Mouse (Mus musculus) limb, embryonic 13.5 days (tissue): ENCODE results near the gene Hrct1. TPM values are rescaled to one million over a fixed set of nuclear protein-coding genes. Genes with fewer than 3 reads are reported as not detected.

ENCODE experiments used
- ATAC-seq: fragments of 200-750 bp; cut with Nextera tagmentation; 2 replicates; pipeline ENCODE4 v1.8.0; 2017; ENCODE audit warnings: low read depth, moderate number of reproducible peaks, moderate TSS enrichment; ENCODE audit not compliant: low FRiP score
- H3K27ac ChIP-seq: fragments of 300-500 bp; sonication (generic); 2 replicates; pipeline ENCODE4 v1.5.1; 2015; ENCODE audit warnings: inconsistent platforms, mild to moderate bottlenecking, moderate library complexity
- H3K27me3 ChIP-seq: fragments of 300-500 bp; sonication (generic); 2 replicates; pipeline ENCODE4 v1.6.1; 2015; ENCODE audit warnings: mild to moderate bottlenecking, inconsistent platforms
- H3K36me3 ChIP-seq: fragments of 300-500 bp; sonication (generic); 2 replicates; pipeline ENCODE4 v1.6.1; 2015; ENCODE audit warnings: inconsistent platforms, mild to moderate bottlenecking, moderate library complexity
- H3K4me1 ChIP-seq: fragments of 300-500 bp; sonication (generic); 2 replicates; pipeline ENCODE4 v1.6.1; 2015; ENCODE audit warnings: inconsistent platforms
- H3K4me2 ChIP-seq: fragments of 300-500 bp; sonication (generic); replicated peaks from 2 replicates; pipeline ENCODE4 v1.6.1; 2015; ENCODE audit warnings: inconsistent platforms, mild to moderate bottlenecking, moderate library complexity
- H3K4me3 ChIP-seq: fragments of 300-500 bp; sonication (generic); 2 replicates; pipeline ENCODE4 v1.5.1; 2015; ENCODE audit warnings: moderate library complexity, mild to moderate bottlenecking, inconsistent platforms
- H3K9ac ChIP-seq: fragments of 300-500 bp; sonication (generic); 2 replicates; pipeline ENCODE4 v1.6.1; 2015; ENCODE audit warnings: mild to moderate bottlenecking, inconsistent platforms
- H3K9me3 ChIP-seq: fragments of 300-500 bp; sonication (generic); 2 replicates; pipeline ENCODE4 v1.6.1; 2016; ENCODE audit warnings: inconsistent platforms
- WGBS: fragments of 180-500 bp; shearing (Covaris S2); methylation state at CpG from one replicate; pipeline ENCODE4 v1.1.7; 2015; 5-methylcytosine and 5-hydroxymethylcytosine counted together
- polyA plus RNA-seq: library from polyadenylated mRNA; unstranded; fragments of >200 nt; fragmentation: Nextera tagmentation; extraction: Ambion mirVana; gene quantifications from 2 replicates; pipeline ENCODE4 v1.2.1, GENCODE M21; 2015

Gene Hrct1
- polyA plus RNA-seq, 1 experiment from 2014 or later: 1.7 TPM

DNA sequence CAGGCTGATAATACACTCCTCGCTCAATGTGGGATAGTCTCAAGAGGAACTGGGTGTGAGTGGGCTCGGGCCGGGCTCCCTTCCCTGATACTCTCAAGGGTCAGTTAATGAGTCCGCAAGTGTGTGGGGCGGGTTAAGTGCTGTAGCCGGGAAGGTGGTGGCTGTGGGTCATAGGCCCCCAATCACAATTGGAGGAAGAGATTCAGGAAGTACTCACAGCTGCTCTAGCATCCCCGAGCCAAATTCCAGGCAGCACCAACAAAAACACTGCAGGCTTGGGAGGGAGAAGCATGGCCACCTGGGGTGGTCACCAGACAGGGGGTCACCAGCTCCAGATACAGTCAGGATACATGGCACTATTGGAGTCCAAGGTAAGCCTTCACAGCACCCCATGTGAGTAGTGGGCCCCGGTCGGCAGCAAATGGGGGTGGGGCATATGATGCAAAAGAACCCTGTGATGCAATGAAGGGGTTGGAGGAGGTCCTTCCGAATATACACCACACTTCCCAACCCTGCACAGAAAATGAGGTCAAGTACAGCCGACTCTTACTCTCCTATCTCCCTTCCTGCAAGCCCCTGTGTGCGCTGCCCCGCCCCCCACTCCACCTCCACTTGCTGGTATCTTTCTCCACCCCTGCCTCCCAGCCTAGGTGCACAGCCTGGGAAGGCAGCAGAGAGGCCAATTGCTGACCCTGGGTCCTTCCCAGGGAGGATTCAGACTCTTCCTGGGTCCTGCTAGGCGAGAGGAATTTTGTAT is 3.0 kb downstream of the Hrct1 start, which contains the start of gene Spaar:
Gene Spaar (plus strand): TSS at position 241 of the 757 bp plus-strand sequence.
- 65% methylated on average over 14 of the region's 14 CpGs for WGBS
- Histone ChIP-seq H3K27me3 (no peaks in the 10 kb centered on the region), H3K27ac (peak within 1 kb of the TSS; percentile 52; the same call in 1 of the 2 replicates), H3K4me2 (no peak within 1 kb of the TSS), H3K4me3 (no peak within 1 kb of the TSS), H3K36me3 (no peaks in the 10 kb centered on the region), H3K9me3 (no peaks in the 10 kb centered on the region), H3K4me1 (peaks cover 63% of the 10 kb centered on the region), H3K9ac (no peak within 1 kb of the TSS)
- no peak for ATAC-seq

DNA sequence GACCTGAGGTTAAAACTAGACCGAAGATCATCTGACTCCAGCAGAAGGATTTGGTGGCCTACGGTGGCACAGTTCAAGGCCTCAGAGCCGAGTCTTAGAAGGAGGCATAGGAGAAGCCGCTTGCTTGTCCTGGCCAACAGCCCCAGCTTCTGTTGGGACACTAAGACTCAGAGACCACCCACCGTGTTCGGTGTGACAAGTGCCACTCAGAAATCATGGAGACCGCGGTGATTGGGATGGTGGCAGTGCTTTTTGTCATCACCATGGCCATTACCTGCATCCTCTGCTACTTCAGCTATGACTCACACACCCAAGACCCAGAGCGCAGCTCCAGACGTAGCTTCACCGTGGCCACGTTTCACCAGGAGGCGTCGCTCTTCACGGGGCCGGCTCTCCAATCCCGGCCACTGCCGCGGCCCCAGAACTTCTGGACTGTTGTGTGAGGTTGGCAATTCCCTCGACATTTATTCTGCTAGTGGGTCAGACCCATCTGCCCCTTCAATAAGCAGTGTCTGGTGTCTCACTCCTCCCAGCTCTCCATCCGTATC is 3.8 kb downstream of the Hrct1 start:
- ATAC-seq: no peak
- Histone ChIP-seq H3K27me3 (no peaks in the 10 kb centered on the region), H3K9me3 (no peaks in the 10 kb centered on the region), H3K9ac (no peak overlapping the region), H3K27ac (peak overlapping the region; percentile 52; the same call in 1 of the 2 replicates), H3K4me1 (peaks cover 70% of the 10 kb centered on the region), H3K4me2 (no peak overlapping the region), H3K36me3 (no peaks in the 10 kb centered on the region), H3K4me3 (no peak overlapping the region)
- 70% methylated on average over 21 of the region's 21 CpGs for WGBS

DNA sequence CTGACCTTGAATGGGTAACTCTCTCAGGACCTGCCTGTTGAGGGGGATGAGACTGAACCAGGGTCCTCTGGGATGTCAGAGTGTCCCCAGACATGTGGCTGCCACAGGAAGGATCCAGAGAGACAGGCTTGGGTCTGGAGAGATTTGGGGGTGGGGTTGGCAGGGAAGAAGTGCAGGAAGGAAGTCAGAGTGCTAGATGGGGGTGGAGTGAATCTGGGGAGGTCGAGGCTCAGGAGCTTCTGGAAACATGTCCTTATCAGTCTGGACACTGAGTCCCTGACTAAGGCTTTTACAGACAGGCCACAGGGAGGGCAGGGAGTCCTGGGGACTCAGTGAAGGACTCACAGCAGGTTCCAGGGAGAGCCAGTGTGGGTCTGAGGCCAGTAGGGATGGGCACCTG is 5.2 kb downstream of the Hrct1 start:
- WGBS: 25% methylated on average over 1 of the region's 1 CpGs

DNA sequence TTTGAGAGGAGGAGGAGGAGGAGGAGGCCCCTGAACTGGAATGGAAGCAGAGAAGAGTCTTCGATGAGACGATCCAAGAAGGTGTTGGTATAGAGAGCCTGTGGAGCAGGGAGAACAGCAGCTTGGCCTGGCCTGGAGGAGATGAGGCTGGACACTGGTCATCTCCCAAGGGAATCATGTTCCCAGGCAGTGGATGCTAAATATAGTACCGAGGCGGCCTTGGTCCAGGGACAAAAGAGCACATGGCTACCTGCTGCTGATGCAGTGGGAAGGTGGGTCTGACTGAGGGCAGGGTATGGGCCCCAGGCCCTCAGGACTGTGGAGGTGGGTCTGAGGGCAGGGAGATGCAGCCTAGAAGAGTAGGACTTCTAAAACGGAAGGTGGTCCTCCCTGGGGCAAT is 6.2 kb downstream of the Hrct1 start:
- no peak overlapping the region; the same call in 1 of the 2 replicates for H3K9ac ChIP-seq
- no peak for ATAC-seq
- no peaks in the 10 kb centered on the region for H3K27me3 ChIP-seq
- peaks cover 68% of the 10 kb centered on the region for H3K4me1 ChIP-seq
- H3K27ac ChIP-seq: no peak overlapping the region
- H3K9me3 ChIP-seq: no peaks in the 10 kb centered on the region
- H3K4me3 ChIP-seq: no peak overlapping the region
- 79% methylated on average over 5 of the region's 5 CpGs for WGBS
- no peaks in the 10 kb centered on the region for H3K36me3 ChIP-seq
- no peak overlapping the region for H3K4me2 ChIP-seq

More for the DNA sequence above, 5.2 kb downstream of the Hrct1 start:
- ATAC-seq: no peak
- Histone ChIP-seq H3K4me2 (no peak overlapping the region), H3K27ac (no peak overlapping the region; the same call in 1 of the 2 replicates), H3K4me1 (peaks cover 68% of the 10 kb centered on the region), H3K4me3 (no peak overlapping the region), H3K27me3 (no peaks in the 10 kb centered on the region), H3K36me3 (no peaks in the 10 kb centered on the region), H3K9ac (no peak overlapping the region), H3K9me3 (no peaks in the 10 kb centered on the region)

DNA sequence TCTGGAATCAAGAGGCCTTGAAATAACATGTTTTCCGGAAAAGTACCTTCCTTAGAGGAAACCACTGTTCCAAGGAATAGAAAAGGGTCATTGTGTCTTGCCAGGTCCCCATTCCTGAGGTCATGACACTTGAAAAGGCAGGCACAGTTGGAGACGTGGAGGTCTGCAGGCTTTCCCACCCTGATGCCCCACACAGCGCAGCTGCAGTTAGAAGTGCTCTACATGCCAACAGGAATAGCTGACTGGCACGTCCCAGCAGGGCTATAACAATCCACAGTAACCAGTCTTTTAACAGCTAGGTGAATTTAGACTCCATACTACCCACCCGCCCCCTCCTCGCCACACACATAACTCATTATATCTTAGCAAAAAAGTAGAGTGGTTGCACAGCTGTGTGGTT is 10.2 kb downstream of the Hrct1 start:
- no peaks in the 10 kb centered on the region for H3K27me3 ChIP-seq
- WGBS: 47% methylated on average over 6 of the region's 6 CpGs

DNA sequence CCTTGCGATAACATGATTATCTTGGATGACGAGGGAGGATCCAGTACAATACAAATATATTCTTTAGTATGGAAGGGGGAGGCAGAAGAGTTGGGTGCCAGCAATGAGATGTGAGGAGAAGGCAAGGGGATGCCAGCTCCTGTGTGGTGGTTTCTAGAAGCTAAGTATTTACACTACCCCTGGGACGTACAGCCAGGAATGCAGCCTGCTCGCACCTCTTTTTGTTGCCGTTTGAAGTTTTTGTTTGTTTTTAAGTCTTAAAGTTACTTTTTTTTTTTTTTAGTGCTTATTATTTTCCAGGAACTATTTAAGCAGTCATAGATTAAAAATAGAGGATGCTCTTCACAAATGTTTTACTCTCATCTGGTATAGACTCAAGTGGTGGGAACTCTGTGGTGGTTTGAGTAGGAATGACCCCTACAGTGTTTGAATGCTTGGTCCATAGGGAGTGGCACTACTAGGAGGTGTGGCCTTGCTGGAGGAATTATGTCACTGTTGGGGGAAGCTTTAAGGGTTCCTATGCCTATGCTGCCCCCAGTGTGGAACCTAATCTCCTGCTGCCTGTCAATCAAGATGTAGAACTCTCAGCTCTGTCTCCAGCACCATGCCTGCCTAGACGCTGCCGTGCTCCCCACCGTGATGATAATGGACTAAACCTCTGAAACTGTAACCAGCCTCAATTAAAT is 12.1 kb downstream of the Hrct1 start:
- ATAC-seq: no peak
- no peak overlapping the region for H3K4me3 ChIP-seq
- H3K36me3 ChIP-seq: no peaks in the 10 kb centered on the region
- H3K27ac ChIP-seq: no peak overlapping the region
- H3K4me1 ChIP-seq: peaks cover 33% of the 10 kb centered on the region
- H3K27me3 ChIP-seq: no peaks in the 10 kb centered on the region
- 64% methylated on average over 8 of the region's 8 CpGs for WGBS
- H3K9me3 ChIP-seq: no peaks in the 10 kb centered on the region
- no peak overlapping the region for H3K9ac ChIP-seq
- H3K4me2 ChIP-seq: no peak overlapping the region

More for the DNA sequence above, 10.2 kb downstream of the Hrct1 start:
- Histone ChIP-seq H3K9ac (no peak overlapping the region), H3K4me3 (no peak overlapping the region), H3K9me3 (no peaks in the 10 kb centered on the region), H3K27ac (peak overlapping the region; percentile 77), H3K4me2 (no peak overlapping the region), H3K36me3 (no peaks in the 10 kb centered on the region), H3K4me1 (peaks cover 33% of the 10 kb centered on the region)
- peak; percentile 72; the same call in 1 of the 2 replicates for ATAC-seq

DNA sequence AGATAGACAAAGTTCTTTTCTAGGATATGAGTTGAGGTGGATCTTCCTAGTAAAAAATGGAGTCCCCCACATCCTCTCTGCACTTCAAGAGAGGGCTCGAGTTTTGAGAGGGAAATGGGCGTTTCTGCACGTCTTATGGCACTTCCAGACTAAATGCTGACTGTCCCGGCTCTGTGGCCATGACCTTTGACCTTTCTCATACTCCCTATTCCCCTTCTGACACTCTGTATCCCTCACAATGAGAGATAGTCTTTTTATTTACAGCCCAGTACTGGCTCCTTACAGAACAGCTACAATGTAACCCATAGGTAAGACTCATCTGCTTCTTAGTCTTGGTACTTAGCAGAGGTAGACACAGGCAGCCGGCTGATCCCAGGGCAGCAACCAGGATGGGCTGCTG is 14.5 kb downstream of the Hrct1 start:
- H3K4me1 ChIP-seq: peaks cover 19% of the 10 kb centered on the region
- no peaks in the 10 kb centered on the region for H3K36me3 ChIP-seq
- no peaks in the 10 kb centered on the region for H3K27me3 ChIP-seq
- H3K4me2 ChIP-seq: no peak overlapping the region
- H3K27ac ChIP-seq: no peak overlapping the region
- no peak overlapping the region for H3K4me3 ChIP-seq
- H3K9ac ChIP-seq: no peak overlapping the region
- ATAC-seq: no peak
- 64% methylated on average over 5 of the region's 5 CpGs for WGBS
- no peaks in the 10 kb centered on the region for H3K9me3 ChIP-seq

DNA sequence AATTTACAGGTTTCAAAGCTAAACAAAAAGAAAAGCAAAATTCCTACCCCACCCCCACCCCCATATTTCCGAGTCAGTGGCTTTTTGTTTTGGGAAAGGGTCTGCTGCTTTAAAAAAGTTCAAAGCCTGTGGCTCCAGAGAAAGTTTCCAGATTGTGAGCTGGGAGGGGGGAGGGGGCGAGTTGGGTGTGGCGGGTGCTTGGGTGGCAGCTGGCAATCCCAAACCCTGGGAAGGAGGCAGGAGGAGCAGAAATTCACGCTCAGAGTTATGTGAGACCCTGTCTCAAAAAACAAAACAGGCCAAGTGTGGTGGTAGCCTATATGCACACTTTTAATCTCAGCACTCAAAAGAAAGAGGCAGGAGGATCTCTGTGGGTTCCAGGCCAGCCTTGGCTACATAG is 15.6 kb downstream of the Hrct1 start:
- Histone ChIP-seq H3K9ac (no peak overlapping the region), H3K27me3 (no peaks in the 10 kb centered on the region), H3K4me3 (no peak overlapping the region), H3K27ac (no peak overlapping the region), H3K36me3 (no peaks in the 10 kb centered on the region), H3K9me3 (no peaks in the 10 kb centered on the region), H3K4me2 (no peak overlapping the region), H3K4me1 (peaks cover 15% of the 10 kb centered on the region)
- 13% methylated on average over 4 of the region's 4 CpGs for WGBS
- no peak for ATAC-seq

DNA sequence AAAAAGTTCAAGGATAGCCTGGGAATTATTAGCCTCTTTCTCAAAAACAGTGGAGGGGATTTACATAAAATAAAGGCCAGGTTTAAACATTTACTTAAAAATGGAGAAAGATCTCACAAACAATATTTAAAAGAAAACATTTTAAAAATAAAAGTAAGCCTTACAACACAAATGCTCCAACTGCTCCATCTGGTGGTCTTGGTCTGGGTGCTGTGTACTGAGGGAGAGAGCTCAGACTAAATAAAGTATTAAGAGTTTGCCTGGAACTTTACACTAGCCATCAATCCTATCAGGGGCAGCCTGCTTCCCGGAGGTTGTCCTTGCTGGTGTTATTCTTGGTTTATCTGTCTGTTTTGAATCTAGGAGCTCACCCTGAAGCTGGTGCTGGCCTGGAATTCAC is 16.1 kb downstream of the Hrct1 start:
- H3K4me3 ChIP-seq: no peak overlapping the region
- WGBS: 37% methylated on average over 1 of the region's 1 CpGs
- no peak overlapping the region for H3K4me2 ChIP-seq
- no peak for ATAC-seq
- no peaks in the 10 kb centered on the region for H3K27me3 ChIP-seq
- no peak overlapping the region for H3K9ac ChIP-seq
- peaks cover 11% of the 10 kb centered on the region for H3K4me1 ChIP-seq
- no peaks in the 10 kb centered on the region for H3K36me3 ChIP-seq
- no peak overlapping the region for H3K27ac ChIP-seq
- no peaks in the 10 kb centered on the region for H3K9me3 ChIP-seq

DNA sequence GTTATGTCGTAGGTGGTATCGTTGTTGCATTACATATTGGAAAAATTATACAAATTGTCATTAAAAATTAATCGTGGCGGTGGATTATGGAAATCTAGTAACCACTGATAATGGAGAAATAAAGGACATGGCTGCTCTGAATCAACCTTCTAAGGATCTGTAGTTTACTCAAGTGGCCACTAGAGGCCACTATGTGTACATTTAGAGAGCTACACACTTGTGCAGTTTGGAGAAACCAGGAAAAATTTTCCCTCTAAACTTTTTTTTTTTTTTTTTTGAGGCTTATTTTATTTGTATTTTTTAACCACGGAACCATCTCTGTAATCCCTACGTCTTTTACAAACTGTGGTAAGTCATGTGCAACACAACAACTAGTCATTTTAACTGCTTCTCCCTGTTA is 18.2 kb downstream of the Hrct1 start:
- Histone ChIP-seq H3K4me2 (no peak overlapping the region), H3K9ac (no peak overlapping the region), H3K4me3 (no peak overlapping the region), H3K27ac (no peak overlapping the region), H3K9me3 (no peaks in the 10 kb centered on the region), H3K27me3 (no peaks in the 10 kb centered on the region), H3K36me3 (no peaks in the 10 kb centered on the region), H3K4me1 (peaks cover 9% of the 10 kb centered on the region)
- 19% methylated on average over 6 of the region's 6 CpGs for WGBS
- no peak; the same call in 1 of the 2 replicates for ATAC-seq

DNA sequence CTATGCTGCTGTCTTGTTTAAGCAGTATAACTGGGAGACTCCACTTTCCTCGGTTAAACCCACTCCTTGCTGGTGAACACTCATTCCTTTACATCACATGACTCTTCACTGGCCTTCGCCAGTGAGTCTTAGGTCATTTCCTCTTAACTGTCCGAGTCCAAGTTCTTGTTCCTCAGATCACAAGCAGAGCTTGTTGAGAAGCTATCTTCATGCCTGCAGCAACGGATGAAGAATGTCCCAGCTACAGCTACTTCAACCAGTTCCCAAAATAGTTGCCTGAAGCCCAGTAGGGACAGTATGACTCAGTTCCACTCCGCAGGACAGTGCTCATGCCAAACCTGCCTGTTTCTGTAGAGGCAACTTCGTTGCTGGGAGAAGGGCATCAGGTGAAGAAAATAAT is 30.2 kb downstream of the Hrct1 start:
- WGBS: 80% methylated on average over 6 of the region's 6 CpGs

More for the DNA sequence above, 30.2 kb downstream of the Hrct1 start:
- Histone ChIP-seq H3K4me1 (peaks cover 21% of the 10 kb centered on the region), H3K27ac (no peak overlapping the region), H3K9me3 (no peaks in the 10 kb centered on the region), H3K9ac (no peak overlapping the region), H3K27me3 (no peaks in the 10 kb centered on the region), H3K4me3 (no peak overlapping the region), H3K4me2 (no peak overlapping the region), H3K36me3 (no peaks in the 10 kb centered on the region)
- no peak for ATAC-seq
